Mouse (Mus musculus) kidney, adult 18-20 months (tissue): ENCODE results near the gene St6galnac3.

Experiments used
- DNase-seq: peaks from one replicate; pipeline ENCODE4 v3.0.0; 2021

St6galnac3 gene

DNA sequence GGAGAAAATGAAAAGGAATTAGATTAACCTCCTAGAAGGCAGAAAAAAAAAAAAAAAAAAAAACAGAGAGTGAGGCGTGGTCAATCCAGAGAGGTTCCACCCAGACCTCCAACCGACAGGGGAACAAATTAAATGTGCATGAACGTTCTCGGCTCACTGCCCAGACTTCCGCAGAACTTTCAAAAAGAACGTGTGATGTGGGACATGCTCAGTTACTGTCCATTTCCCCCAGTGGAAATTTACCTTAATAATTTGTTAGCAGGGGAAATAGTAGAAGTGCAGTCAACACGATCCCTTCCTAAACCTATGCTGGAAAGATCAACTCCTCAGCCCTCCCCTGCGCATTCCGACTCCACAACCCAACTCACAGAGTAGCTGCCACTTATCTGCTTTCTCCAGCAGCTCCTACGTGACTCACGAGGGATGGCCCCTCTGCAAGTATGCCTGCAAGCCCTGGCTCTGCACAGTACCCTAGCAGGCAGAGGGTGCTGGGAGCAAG, 35.1 kb downstream of the St6galnac3 start:
- DNase-seq = peak; percentile 61

DNA sequence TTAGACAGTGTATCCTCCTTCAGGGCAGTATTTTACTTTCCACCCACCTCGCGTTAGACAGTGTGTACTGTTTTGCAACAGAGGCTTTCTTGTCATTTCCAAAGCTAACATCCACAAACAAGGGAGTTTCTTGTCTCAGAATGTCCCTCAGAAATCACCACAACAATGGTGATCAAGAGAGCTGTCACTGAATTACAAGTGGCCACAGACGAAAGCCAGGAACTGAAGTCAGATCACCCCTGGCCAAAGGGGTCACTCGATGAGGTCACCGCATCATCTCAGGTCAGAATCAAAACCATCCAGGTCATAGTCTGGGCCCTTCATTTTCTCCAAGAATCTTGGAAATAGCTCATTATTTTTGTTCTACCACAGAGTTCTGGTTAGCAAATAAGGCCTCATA, 37.1 kb downstream of the St6galnac3 start:
- no peak for DNase-seq

DNA sequence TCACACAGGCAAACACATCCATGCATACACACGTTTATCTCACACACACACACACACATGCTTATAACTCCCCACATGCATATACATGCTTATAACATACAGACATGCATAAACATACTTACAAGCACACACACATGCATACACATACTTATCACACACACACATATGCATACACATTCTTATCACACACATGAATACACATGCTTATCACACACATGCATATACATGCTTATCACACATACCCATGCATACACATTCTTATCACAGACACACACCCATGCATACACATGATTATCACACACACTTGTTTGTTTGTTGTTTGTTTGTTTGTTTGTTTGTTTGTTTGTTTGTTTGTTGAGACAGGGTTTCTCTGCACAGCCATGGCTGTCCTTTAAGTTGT, 40.1 kb downstream of the St6galnac3 start:
- no peak for DNase-seq

DNA sequence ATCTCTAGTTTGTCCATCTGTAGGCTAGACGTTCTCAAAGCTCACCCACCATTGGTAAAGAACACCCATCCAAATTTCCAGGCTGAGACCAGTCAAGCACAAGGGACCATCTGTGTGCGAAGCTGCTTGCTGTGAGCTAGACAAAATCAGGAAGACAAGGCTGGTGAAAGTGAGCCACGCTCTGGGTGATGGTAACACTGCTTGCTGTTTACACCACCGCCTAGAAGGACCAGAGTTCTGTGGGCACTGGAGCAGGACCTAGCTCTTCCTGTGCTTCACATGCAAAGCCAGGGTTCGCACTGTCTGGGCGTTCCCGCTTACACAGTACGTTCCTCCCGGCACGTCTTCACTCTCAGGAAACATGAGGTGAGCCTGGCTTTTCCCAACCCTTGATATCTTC, 42.7 kb downstream of the St6galnac3 start:
- no peak for DNase-seq

DNA sequence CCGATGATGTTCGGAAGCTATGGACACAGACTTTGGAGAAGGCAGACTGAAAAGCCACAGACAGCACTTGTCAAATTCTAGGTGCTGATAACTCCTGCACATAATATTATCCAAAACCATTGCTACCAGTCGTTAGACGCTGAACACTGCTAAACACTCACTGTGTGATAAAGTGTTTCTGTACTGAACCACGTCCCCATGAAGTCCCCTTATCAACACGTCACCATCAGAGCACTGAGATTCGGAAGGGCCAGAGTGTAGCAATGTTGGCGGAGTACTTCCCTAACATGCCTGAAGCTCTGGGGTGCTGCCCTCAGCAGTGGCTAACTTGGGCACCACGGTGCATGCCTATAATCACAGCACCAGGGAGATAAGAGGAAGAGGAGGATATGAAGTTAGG, 43.3 kb downstream of the St6galnac3 start:
- DNase-seq = no peak

GRCm38 (mm10) chr3:153675832-153676231, 49.1 kb downstream of the St6galnac3 start:
- DNase-seq = no peak

GRCm38 (mm10) chr3:153675073-153675472, 49.9 kb downstream of the St6galnac3 start:
- no peak for DNase-seq

GRCm38 (mm10) chr3:153674359-153674758, 50.6 kb downstream of the St6galnac3 start:
- DNase-seq = no peak

DNA sequence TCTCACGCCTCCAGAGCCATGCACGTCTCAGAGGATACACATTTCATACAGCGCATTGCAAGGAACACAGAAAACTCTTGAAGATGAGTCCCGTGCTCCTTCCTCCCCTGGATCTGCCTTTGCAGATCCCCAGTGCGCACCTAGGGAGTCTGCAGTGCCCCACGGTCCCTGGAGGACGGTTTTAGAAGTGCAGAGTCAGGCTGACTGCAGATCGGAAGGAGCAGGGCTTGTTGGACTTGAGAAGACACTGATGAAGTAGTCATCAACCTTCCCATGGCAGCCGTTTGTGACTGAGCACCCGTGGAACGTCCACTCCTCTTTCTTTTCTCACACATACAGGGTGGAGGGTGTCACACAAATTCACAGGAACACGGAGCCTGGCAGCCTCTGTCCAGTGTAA, 51.5 kb downstream of the St6galnac3 start:
- no peak for DNase-seq

- DNase-seq = no peak
Observed at GRCm38 (mm10) chr3:153670953-153671674, 53.9 kb downstream of the St6galnac3 start.

- peak; percentile 29 for DNase-seq
Observed at GRCm38 (mm10) chr3:153669737-153670435, 55.1 kb downstream of the St6galnac3 start.

DNA sequence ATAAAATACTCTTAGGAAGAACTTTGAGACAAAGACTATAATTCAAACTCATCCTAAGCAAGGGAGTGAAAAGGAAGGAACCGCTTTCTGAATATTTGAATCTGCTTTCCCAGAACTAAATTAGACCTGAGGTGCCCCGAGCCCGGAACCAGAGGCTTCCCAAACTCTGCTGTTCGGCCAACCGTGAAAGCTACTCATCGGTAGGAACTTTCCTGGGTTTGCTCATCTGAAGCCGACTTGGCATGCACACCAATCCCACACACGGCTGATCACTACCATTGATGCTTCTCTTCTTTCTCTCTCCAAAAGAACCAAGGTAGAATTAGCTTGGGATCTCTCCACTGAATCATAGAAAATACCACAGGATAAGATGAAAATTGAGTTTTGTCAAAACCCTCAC, 55.6 kb downstream of the St6galnac3 start:
- peak; percentile 63 for DNase-seq

- DNase-seq = peak; percentile 64
Observed at GRCm38 (mm10) chr3:153668447-153669290, 56.3 kb downstream of the St6galnac3 start.

DNA sequence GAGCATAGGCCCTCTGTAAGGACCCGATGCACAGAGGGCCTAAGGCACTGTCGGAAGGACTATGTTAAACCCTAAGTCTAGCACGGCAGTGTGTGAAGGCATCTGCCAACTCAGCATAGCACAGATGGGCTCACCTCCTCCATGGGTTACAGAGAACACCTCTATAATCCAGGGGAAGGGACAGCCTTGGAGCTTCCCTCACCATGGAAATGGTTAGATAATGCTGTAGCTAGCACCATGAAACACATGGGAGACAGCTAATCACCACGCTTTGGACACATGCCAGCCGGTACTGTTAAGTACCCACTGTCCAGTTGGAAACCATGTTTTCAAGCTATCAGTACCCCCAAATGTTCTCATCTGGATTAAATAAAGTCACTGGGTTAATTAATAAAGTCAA, 60.3 kb downstream of the St6galnac3 start:
- DNase-seq = no peak

DNA sequence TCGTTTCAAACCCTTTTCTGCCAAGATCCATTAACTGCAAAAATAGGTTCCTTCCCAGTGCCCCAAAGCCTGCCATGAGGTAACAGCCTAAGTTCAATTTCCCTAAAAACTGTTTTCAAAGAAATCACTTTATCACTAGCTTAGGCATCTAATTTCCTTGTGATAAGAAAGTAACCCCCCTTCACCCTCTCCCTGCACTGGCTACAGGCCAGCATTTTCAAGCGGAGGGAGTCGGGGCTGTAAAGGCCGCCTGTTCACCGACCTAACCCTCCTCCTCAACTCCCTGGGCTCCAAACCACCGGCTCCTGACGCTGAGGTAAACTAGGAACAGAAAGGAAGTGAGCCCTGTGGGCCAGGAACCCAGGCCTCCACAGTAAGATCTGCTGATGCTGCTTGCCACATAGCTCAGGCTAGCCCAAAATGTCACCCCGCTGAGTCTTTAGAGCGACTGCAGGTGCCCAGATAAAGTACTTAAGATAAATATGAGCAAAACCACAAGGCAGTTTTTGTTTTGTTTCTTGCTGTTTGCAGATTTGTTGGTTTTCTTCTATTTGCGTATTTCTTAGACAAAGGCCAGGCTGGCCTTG, 61.0 kb downstream of the St6galnac3 start:
- DNase-seq = no peak

DNA sequence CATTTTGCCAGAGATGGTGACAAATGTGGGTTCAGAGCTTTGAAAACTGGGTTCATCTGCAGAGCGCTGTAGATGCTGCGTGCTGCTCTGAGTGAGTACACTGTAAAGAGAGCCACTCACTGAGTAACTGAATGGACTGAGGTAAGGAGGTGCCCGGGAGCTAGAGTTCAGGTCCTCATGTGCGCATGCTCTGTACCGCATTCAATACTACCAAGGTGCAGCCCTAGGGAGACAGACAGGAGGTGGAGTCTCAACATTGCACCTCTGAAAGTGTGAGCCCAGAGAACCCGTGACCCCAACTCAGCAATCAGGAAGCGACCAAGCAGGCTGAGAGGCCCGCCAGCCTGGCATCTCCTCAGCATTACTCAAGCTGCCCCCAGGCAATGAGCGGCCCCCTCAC, 62.2 kb downstream of the St6galnac3 start:
- no peak for DNase-seq

DNA sequence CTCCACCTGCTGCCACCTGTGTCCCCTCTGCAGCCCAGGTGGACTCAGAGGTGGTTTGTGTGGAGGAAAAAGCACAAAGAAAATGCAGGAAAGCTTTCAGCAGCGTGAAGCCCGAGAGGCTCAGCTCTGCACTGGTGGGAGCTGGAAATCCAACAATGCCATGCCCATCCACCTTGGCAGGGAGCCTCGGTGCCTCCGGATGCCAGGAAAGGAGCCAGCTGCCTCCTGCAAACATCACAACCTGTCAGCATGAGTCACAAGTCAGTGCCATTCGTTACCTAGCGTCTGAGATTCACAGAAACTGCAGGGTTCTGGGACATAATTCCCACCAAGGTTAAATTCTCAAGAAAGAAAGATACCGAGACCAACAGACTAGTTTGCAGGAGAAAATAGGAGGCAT, 63.0 kb downstream of the St6galnac3 start:
- DNase-seq = peak; percentile 33

DNA sequence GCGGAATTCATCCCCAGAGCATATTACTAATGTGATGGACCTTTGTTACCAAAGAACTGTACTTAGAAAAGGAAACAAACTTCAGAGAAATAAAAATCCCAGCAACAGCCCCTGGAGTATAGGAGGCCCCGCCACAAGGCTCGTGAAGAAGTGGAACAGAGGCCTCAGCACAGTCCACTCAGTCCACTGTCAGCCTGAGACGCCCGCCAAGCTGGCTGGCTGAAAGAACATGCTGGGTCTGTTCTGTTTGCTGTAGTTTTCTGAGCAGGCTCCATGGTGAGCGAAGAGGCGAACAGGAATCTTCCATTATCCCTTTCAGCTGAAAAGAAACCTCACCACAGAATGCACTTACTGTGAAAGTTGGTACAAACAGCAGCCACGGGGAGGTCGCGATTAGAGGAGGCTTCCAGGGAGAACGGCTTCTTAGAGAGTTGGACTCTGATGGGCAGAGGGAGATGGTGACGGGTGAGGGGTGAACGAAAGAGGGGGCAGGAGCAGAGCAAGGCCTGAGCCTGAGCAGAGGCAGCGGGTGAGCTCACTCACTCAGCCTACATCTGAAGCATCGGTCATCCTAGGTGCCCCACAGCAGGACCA, 65.3 kb downstream of the St6galnac3 start:
- DNase-seq = no peak

DNA sequence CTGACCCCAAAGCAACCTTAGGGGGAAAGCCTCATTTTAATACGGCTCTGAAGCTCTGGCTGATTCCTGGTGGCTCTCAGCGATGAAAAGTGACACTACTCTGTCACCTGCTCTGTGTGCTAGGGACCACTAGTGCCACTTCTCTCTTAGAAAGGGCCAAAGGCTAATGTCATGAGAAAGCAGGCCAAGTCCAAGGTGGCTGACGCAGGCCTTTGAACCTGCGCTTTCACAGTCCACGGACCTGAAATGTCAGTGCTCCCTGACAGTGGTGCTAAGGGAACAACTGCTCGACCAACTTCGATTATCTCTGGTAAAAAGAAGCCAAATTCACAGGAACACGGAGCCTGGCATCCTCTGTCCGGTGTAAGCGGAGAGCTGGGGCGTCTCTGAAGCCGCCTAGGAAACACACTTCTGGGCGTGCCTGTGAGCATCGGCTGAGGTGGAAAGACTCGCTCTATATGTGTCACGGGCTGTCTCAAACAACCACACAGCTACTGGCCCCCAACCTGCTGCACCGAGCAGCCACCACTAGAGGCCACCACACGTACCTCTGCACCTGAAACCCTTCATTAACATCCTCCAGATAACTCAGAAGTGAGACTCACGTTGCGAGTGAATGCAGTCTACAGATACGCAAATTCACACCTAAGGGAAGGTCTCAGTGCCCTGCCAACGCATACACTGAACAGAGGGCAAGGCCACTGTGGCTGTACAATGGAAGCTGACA, 66.8 kb downstream of the St6galnac3 start:
- peak; percentile 68 for DNase-seq

GRCm38 (mm10) chr3:153655071-153655470, 69.9 kb downstream of the St6galnac3 start:
- DNase-seq = peak; percentile 66

- DNase-seq = no peak
Observed at GRCm38 (mm10) chr3:153652850-153653249, 72.1 kb downstream of the St6galnac3 start.

GRCm38 (mm10) chr3:153648713-153649112, 76.3 kb downstream of the St6galnac3 start:
- no peak for DNase-seq
